Mouse (Mus musculus) heart, embryonic 12.5 days (tissue): ENCODE measurements around the gene Gm21854. TPM values are rescaled to one million over a fixed set of nuclear protein-coding genes. Genes with fewer than 3 reads are reported as not detected.
"Not testable (repeated sequence)": the region's sequence is repeated elsewhere in the genome, so short reads cannot be mapped to it uniquely, and the experiment has no call there.

Experiments used
- ATAC-seq: fragments of 200-750 bp; cut with Nextera tagmentation; 2 replicates; pipeline ENCODE4 v1.8.0; 2017; ENCODE audit warnings: moderate TSS enrichment, moderate library complexity; ENCODE audit not compliant: insufficient number of reproducible peaks, low FRiP score
- H3K27ac ChIP-seq: fragments of 300-500 bp; sonication (generic); 2 replicates; pipeline ENCODE4 v1.5.1; 2016; ENCODE audit warnings: mild to moderate bottlenecking, moderate library complexity; ENCODE audit not compliant: poor library complexity, severe bottlenecking
- H3K27me3 ChIP-seq: fragments of 300-500 bp; sonication (generic); replicated peaks from 2 replicates; pipeline ENCODE4 v1.6.1; 2016; ENCODE audit warnings: mild to moderate bottlenecking, moderate library complexity
- H3K36me3 ChIP-seq: fragments of 300-500 bp; sonication (generic); 2 replicates; pipeline ENCODE4 v1.6.1; 2016; ENCODE audit warnings: mild to moderate bottlenecking, moderate library complexity
- H3K4me1 ChIP-seq: fragments of 300-500 bp; sonication (generic); replicated peaks from 2 replicates; pipeline ENCODE4 v1.6.1; 2016; ENCODE audit warnings: mild to moderate bottlenecking
- H3K4me2 ChIP-seq: fragments of 300-500 bp; sonication (generic); 2 replicates; pipeline ENCODE4 v1.6.1; 2016; ENCODE audit warnings: mild to moderate bottlenecking, moderate library complexity
- H3K4me3 ChIP-seq: fragments of 300-500 bp; sonication (generic); 2 replicates; pipeline ENCODE4 v1.5.1; 2016; ENCODE audit warnings: mild to moderate bottlenecking
- H3K9ac ChIP-seq: fragments of 300-500 bp; sonication (generic); 2 replicates; pipeline ENCODE4 v1.6.1; 2016; ENCODE audit warnings: mild to moderate bottlenecking, moderate library complexity
- H3K9me3 ChIP-seq: fragments of 300-500 bp; sonication (generic); replicated peaks from 2 replicates; pipeline ENCODE4 v1.6.1; 2016; ENCODE audit warnings: mild to moderate bottlenecking, moderate library complexity
- polyA plus RNA-seq: library from polyadenylated mRNA; unstranded; fragments of >200 nt; fragmentation: Nextera tagmentation; extraction: Ambion mirVana; gene quantifications from 2 replicates; pipeline ENCODE4 v1.2.1, GENCODE M21; 2016

The Gm21854 gene
- not detected in 2 replicates for polyA plus RNA-seq

DNA sequence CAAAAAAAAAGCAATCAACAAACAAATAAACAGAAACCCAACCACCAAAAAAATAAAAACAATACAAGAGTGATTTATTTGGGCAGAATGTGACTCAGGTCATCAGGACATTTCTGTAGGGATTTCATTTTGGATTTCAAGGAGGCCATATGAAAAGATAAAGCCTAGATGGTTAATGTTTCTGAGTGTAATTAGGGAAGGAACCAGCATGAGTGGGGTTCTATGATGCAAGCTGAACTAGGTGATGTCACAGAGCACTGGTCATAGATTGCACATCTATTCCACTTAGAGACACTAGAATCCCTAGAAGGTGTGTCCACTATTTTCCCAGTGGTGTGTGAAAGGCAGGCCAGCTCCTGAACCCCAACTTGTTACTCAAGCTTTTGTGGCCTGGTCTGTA is at the start of gene Gm21854:
Gene Gm21854 (plus strand): TSS at position 301 of the 400 bp plus-strand sequence.
- H3K27me3 ChIP-seq, H3K4me3 ChIP-seq, ATAC-seq, H3K4me1 ChIP-seq, H3K27ac ChIP-seq, H3K4me2 ChIP-seq, H3K36me3 ChIP-seq, H3K9me3 ChIP-seq, H3K9ac ChIP-seq: not testable (repeated sequence)

Other genes starting within 250 kb of the Gm21854 start
- not detected in 2 replicates for gene Gm20914, start 69.0 kb downstream of the Gm21854 start, polyA plus RNA-seq
- not detected in 2 replicates for gene Gm28171, start 136.4 kb downstream of the Gm21854 start, polyA plus RNA-seq